28 mouse cellular contexts compared by ENCODE assay signal in the genomic region with DNA sequence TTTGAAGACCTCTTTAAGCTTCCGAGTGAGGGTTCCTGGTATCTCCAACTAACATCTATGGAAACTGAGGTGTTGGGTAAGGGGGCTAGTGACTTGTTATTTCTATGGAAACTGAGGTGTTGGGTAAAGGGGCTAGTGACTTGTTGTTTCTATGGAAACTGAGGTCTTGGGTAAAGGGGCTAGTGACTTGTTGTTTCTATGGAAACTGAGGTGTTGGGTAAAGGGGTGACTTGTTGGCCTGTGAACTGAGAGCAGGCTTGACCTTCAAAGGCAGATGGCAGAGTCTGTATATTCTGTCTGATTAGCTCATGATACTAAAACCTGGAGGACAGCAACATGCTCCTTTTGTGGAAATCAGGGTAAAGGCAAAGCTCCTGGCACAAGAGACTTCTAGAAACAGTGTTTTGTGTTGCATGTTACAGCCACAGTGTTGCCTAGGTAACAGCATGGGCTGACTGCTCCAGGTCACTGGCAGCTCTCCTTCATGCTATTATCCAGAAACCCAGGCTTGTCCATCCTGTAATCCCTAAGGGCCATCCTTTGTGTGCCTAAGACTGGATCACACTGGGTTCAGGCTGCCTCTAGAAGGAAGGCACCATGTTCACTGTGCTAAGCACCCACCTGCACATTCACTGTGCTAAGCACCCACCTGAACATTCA. TPM values are rescaled to one million over a fixed set of nuclear protein-coding genes. Genes with fewer than 3 reads are reported as not detected.
DNase-seq lines count a peak whose midpoint lies in the region; ATAC-seq and TF ChIP-seq lines count a peak whose summit lies in the region.
"Had no signal": no experiment of that assay in that cellular context is flagged by ENCODE, and none has a peak within 500 bp of the region (broad histone marks: within the 10 kb centered on the region; RNA-seq: fewer than 3 reads in every experiment).

No protein-coding gene starts in this region.

- H3K4me1 ChIP-seq in forebrain, postnatal 0 days (ENCODE audit: insufficient read depth): no peaks in the 10 kb centered on the region
- no peaks in the 10 kb centered on the region for H3K4me1 ChIP-seq in forebrain, embryonic 12.5 days
- no peaks in the 10 kb centered on the region for H3K4me1 ChIP-seq in midbrain, embryonic 14.5 days (ENCODE audit: control insufficient read depth, insufficient read depth, low read length)
- peaks cover 2% of the 10 kb centered on the region; the same call in 1 of the 2 replicates for H3K4me1 ChIP-seq in kidney, embryonic 15.5 days
- H3K4me1 ChIP-seq: stomach, embryonic 15.5 days had no signal

- no peak for TF ChIP-seq CTCF in forebrain, postnatal 0 days (IDR thresholded peaks at IDR 0.05; ENCODE audit: low read depth)

- DNase-seq in forebrain, postnatal 0 days: no peak
- DNase-seq in retina, postnatal 1 day: peak; percentile 49
- no peak for DNase-seq in retina, embryonic 14.5 days (ENCODE audit: low spot score)
- DNase-seq in midbrain, embryonic 14.5 days: peak; percentile 35
- DNase-seq in embryo, embryonic 10.5 days (ENCODE audit: low spot score): no peak
- DNase-seq: adrenal gland, postnatal 36 days; cerebellum, adult 2 months; gastrocnemius, postnatal 10 days; heart, adult 2 months; lung, adult 2 months; lung, postnatal 4 days; thymus, adult 18-20 months; thymus, postnatal 4 days had no signal

- H3K27me3 ChIP-seq in forebrain, postnatal 0 days (ENCODE audit: insufficient read depth, low read length): peaks cover 8% of the 10 kb centered on the region; the same call in 1 of the 2 replicates
- H3K27me3 ChIP-seq in forebrain, embryonic 12.5 days: peaks cover 43% of the 10 kb centered on the region
- H3K27me3 ChIP-seq in midbrain, embryonic 14.5 days (ENCODE audit: control insufficient read depth, insufficient read depth, low read length): peaks cover 4% of the 10 kb centered on the region; the same call in 1 of the 2 replicates
- peaks cover 54% of the 10 kb centered on the region for H3K27me3 ChIP-seq in kidney, embryonic 15.5 days
- H3K27me3 ChIP-seq: CH12.LX; stomach, embryonic 15.5 days had no signal

- peak; percentile 43; the same call in 1 of the 2 replicates for ATAC-seq in forebrain, postnatal 0 days
- ATAC-seq in forebrain, embryonic 12.5 days (ENCODE audit: low FRiP score): no peak
- ATAC-seq in midbrain, embryonic 14.5 days (ENCODE audit: low FRiP score, low TSS enrichment): 0 out of 2 replicates have a peak, but pooled peaks have one; percentile 34
- no peak for ATAC-seq in kidney, embryonic 15.5 days (replicated peaks; ENCODE audit: low FRiP score)
- ATAC-seq: intestine, postnatal 0 days had no signal

- no peak overlapping the region for H3K4me2 ChIP-seq in forebrain, postnatal 0 days (ENCODE audit: low read depth)
- no peak overlapping the region for H3K4me2 ChIP-seq in forebrain, embryonic 12.5 days
- no peak overlapping the region for H3K4me2 ChIP-seq in midbrain, embryonic 14.5 days (ENCODE audit: low read length)
- H3K4me2 ChIP-seq in kidney, embryonic 15.5 days: no peak overlapping the region
- H3K4me2 ChIP-seq: heart, embryonic 15.5 days; liver, embryonic 11.5 days; stomach, embryonic 15.5 days had no signal

- H3K4me3 ChIP-seq in forebrain, postnatal 0 days (ENCODE audit: low read depth, low read length): no peak overlapping the region
- H3K4me3 ChIP-seq in forebrain, embryonic 12.5 days (replicated peaks): no peak overlapping the region
- H3K4me3 ChIP-seq in midbrain, embryonic 14.5 days (replicated peaks; ENCODE audit: low read depth, low read length): no peak overlapping the region
- H3K4me3 ChIP-seq in kidney, embryonic 15.5 days (replicated peaks): no peak overlapping the region
- H3K4me3 ChIP-seq: embryonic facial prominence, embryonic 10.5 days; heart, adult 2 months; heart, embryonic 15.5 days; stomach, embryonic 15.5 days had no signal

- no peak overlapping the region for H3K9ac ChIP-seq in forebrain, postnatal 0 days
- no peak overlapping the region for H3K9ac ChIP-seq in forebrain, embryonic 12.5 days
- H3K9ac ChIP-seq in midbrain, embryonic 14.5 days (replicated peaks; ENCODE audit: low read length): no peak overlapping the region
- H3K9ac ChIP-seq in kidney, embryonic 15.5 days: no peak overlapping the region
- H3K9ac ChIP-seq: heart, embryonic 15.5 days; stomach, embryonic 15.5 days had no signal

- H3K9me3 ChIP-seq in forebrain, postnatal 0 days (ENCODE audit: low read length): no peaks in the 10 kb centered on the region
- H3K9me3 ChIP-seq in forebrain, embryonic 12.5 days: no peaks in the 10 kb centered on the region
- H3K9me3 ChIP-seq in midbrain, embryonic 14.5 days (ENCODE audit: control insufficient read depth, low read length): no peaks in the 10 kb centered on the region
- H3K9me3 ChIP-seq in kidney, embryonic 15.5 days (replicated peaks): no peaks in the 10 kb centered on the region
- H3K9me3 ChIP-seq: embryonic facial prominence, embryonic 10.5 days; heart, embryonic 15.5 days; stomach, embryonic 15.5 days had no signal

- no peaks in the 10 kb centered on the region for H3K36me3 ChIP-seq in forebrain, postnatal 0 days (ENCODE audit: insufficient read depth)
- no peaks in the 10 kb centered on the region for H3K36me3 ChIP-seq in forebrain, embryonic 12.5 days (replicated peaks)
- H3K36me3 ChIP-seq in midbrain, embryonic 14.5 days (ENCODE audit: control insufficient read depth, insufficient read depth, low read length): no peaks in the 10 kb centered on the region
- no peaks in the 10 kb centered on the region for H3K36me3 ChIP-seq in kidney, embryonic 15.5 days
- H3K36me3 ChIP-seq: embryonic facial prominence, embryonic 10.5 days; heart, embryonic 15.5 days; stomach, embryonic 15.5 days had no signal

- no peak overlapping the region for H3K27ac ChIP-seq in forebrain, postnatal 0 days (ENCODE audit: low read depth, low read length)
- H3K27ac ChIP-seq in forebrain, embryonic 12.5 days: no peak overlapping the region
- H3K27ac ChIP-seq in midbrain, embryonic 14.5 days (replicated peaks; ENCODE audit: low read depth, low read length): no peak overlapping the region
- H3K27ac ChIP-seq in kidney, embryonic 15.5 days: no peak overlapping the region
- H3K27ac ChIP-seq: embryonic facial prominence, embryonic 10.5 days; heart, adult 2 months; heart, embryonic 15.5 days; stomach, embryonic 15.5 days had no signal

- WGBS in forebrain, postnatal 0 days: 80% methylated on average over 1 of the region's 1 CpGs
- WGBS in forebrain, embryonic 12.5 days: 92% methylated on average over 1 of the region's 1 CpGs
- 72% methylated on average over 1 of the region's 1 CpGs for WGBS in midbrain, embryonic 14.5 days
- 62% methylated on average over 1 of the region's 1 CpGs for WGBS in kidney, embryonic 15.5 days

RNA-seq across cellular contexts. Expression of a gene that starts 25.6 kb away (rescaled TPM):
- total RNA-seq in forebrain, postnatal 0 days (2014; rRNA removed): not detected in 2 replicates
- polyA plus RNA-seq in forebrain, postnatal 0 days (2015; fragmentation: Nextera tagmentation; extraction: Ambion mirVana): not detected in 2 replicates
- 0.51 and 0.78 TPM in 2 replicates for polyA plus RNA-seq in forebrain, embryonic 12.5 days (2016; fragmentation: Nextera tagmentation; extraction: Ambion mirVana)
- 0.64 and 2.1 TPM in 2 replicates for polyA plus RNA-seq in midbrain, embryonic 14.5 days (2014; fragmentation: Nextera tagmentation; extraction: Ambion mirVana)
- polyA plus RNA-seq in kidney, embryonic 15.5 days (2015; fragmentation: Nextera tagmentation; extraction: Ambion mirVana): 0.13 TPM in 1 of 2 replicates, not detected in the other
- total RNA-seq: adrenal gland, postnatal 36 days; CH12.LX; gastrocnemius, postnatal 10 days; heart, adult 2 months; hematopoietic stem cell, adult 5-6 weeks; layer of hippocampus, postnatal 10 days; MEL had no signal
- polyA plus RNA-seq: frontal cortex, adult 2 months; heart, adult 2 months; heart, embryonic 15.5 days; intestine, postnatal 0 days; kidney, embryonic 16.5 days; large intestine, adult 2 months; limb, embryonic 11.5 days; liver, embryonic 11.5 days; lung, adult 2 months had no signal

RNA-seq across cellular contexts. Expression of a gene that starts 48.6 kb away (rescaled TPM):
- 7.1 and 8.6 TPM in 2 replicates for total RNA-seq in forebrain, postnatal 0 days (2014; rRNA removed)
- 8.7 and 9.0 TPM in 2 replicates for polyA plus RNA-seq in forebrain, postnatal 0 days (2015; fragmentation: Nextera tagmentation; extraction: Ambion mirVana)
- polyA plus RNA-seq in forebrain, embryonic 12.5 days (2016; fragmentation: Nextera tagmentation; extraction: Ambion mirVana): 10.3 and 11.1 TPM in 2 replicates
- polyA plus RNA-seq in midbrain, embryonic 14.5 days (2014; fragmentation: Nextera tagmentation; extraction: Ambion mirVana): 5.8 and 5.9 TPM in 2 replicates
- 31.1 and 34.2 TPM in 2 replicates for polyA plus RNA-seq in kidney, embryonic 15.5 days (2015; fragmentation: Nextera tagmentation; extraction: Ambion mirVana)

Comparison
In these comparisons a context has a peak if more than half of its experiments do, and no peak if none do; other contexts are left out.
1. ATAC-seq: peak in forebrain, postnatal 0 days (single experiment) and midbrain, embryonic 14.5 days (single experiment); none in forebrain, embryonic 12.5 days (single experiment) and kidney, embryonic 15.5 days (single experiment).
2. DNase-seq: peak in retina, postnatal 1 day (single experiment) and midbrain, embryonic 14.5 days (single experiment); none in forebrain, postnatal 0 days (single experiment), retina, embryonic 14.5 days (single experiment) and embryo, embryonic 10.5 days (single experiment).